Mouse (Mus musculus) intestine, embryonic 15.5 days (tissue): ENCODE measurements at regions not wholly inside any gene's neighbourhood (a gene's known extent, or its start where the extent isn't known, plus 50 kb on each side); places are given as distances from the start of the nearest gene placed in this dataset.

Source experiments
- ATAC-seq: fragments of 200-750 bp; cut with Nextera tagmentation; 2 replicates; pipeline ENCODE4 v1.8.0; 2017; ENCODE audit warnings: moderate TSS enrichment, moderate library complexity
- H3K27ac ChIP-seq: fragments of 300-500 bp; sonication (generic); 2 replicates; pipeline ENCODE4 v1.5.1; 2015; ENCODE audit warnings: mild to moderate bottlenecking, inconsistent platforms
- H3K27me3 ChIP-seq: fragments of 300-500 bp; sonication (generic); replicated peaks from 2 replicates; pipeline ENCODE4 v1.6.1; 2015; ENCODE audit warnings: inconsistent platforms
- H3K36me3 ChIP-seq: fragments of 300-500 bp; sonication (generic); 2 replicates; pipeline ENCODE4 v1.6.1; 2015; ENCODE audit warnings: inconsistent platforms
- H3K4me1 ChIP-seq: fragments of 300-500 bp; sonication (generic); replicated peaks from 2 replicates; pipeline ENCODE4 v1.6.1; 2015; ENCODE audit warnings: inconsistent platforms
- H3K4me2 ChIP-seq: fragments of 300-500 bp; sonication (generic); replicated peaks from 2 replicates; pipeline ENCODE4 v1.6.1; 2015; ENCODE audit warnings: mild to moderate bottlenecking, inconsistent platforms
- H3K4me3 ChIP-seq: fragments of 300-500 bp; sonication (generic); replicated peaks from 2 replicates; pipeline ENCODE4 v1.5.1; 2015; ENCODE audit warnings: inconsistent platforms
- H3K9ac ChIP-seq: fragments of 300-500 bp; sonication (generic); 2 replicates; pipeline ENCODE4 v1.6.1; 2015; ENCODE audit warnings: inconsistent platforms
- H3K9me3 ChIP-seq: fragments of 300-500 bp; sonication (generic); 2 replicates; pipeline ENCODE4 v1.6.1; 2016; ENCODE audit warnings: inconsistent platforms
- WGBS: fragments of 180-500 bp; shearing (Covaris S2); methylation state at CpG from one replicate; pipeline ENCODE4 v1.1.7; 2015; 5-methylcytosine and 5-hydroxymethylcytosine counted together

DNA sequence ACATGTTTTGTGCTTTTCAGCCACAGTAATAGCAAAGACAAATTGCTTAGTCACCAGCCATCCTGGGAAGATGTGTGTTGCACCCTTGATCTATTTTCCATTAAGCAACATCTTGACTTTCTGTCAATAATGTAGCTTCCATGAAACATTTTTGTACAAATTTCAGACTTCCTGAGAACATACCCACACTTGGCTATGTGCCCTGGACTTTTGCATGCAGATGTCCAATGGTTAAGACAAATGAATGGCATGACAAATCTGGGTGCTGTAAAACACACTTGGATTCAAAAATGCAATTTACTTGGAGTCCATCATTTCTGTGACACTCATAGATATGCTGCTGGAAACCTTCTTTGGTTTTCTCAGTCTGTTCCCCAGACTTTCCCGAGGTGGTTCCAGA, 549.9 kb downstream of the Tm4sf1 start:
- ATAC-seq: no peak
- no peaks in the 10 kb centered on the region for H3K36me3 ChIP-seq
- H3K27ac ChIP-seq: no peak overlapping the region
- no peak overlapping the region for H3K9ac ChIP-seq
- no peaks in the 10 kb centered on the region for H3K9me3 ChIP-seq
- WGBS: 62% methylated on average over 1 of the region's 1 CpGs
- no peaks in the 10 kb centered on the region for H3K27me3 ChIP-seq
- no peak overlapping the region for H3K4me3 ChIP-seq
- H3K4me2 ChIP-seq: no peak overlapping the region
- no peaks in the 10 kb centered on the region for H3K4me1 ChIP-seq

DNA sequence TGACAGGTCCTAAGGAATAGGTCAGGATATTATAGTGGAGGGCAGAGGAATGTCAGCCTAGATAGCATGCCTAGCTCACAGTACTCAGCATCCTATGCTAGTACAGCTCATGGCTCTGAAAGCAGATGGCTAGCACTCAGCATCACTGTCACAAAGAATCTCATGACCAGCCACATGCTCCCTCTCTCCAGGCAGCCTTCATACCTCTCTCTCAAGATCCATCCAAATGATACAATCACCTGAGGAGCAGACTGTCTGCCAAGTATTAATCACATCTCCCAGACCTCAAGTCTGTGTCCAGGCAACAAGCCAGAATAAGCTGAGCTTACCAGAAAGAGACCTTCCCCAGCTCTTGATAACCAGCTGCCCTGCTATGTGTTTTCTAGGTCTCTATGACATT, 557.4 kb upstream of the Nbea start:
- H3K36me3 ChIP-seq: no peaks in the 10 kb centered on the region
- no peaks in the 10 kb centered on the region for H3K4me1 ChIP-seq
- H3K27ac ChIP-seq: no peak overlapping the region
- no peak overlapping the region for H3K4me2 ChIP-seq
- H3K4me3 ChIP-seq: no peak overlapping the region
- no peaks in the 10 kb centered on the region for H3K9me3 ChIP-seq
- no peak overlapping the region for H3K9ac ChIP-seq
- no peaks in the 10 kb centered on the region for H3K27me3 ChIP-seq
- no peak for ATAC-seq

- WGBS: 85% methylated on average over 3 of the region's 3 CpGs
- no peak overlapping the region for H3K4me3 ChIP-seq
- H3K9ac ChIP-seq: no peak overlapping the region
- H3K4me1 ChIP-seq: no peaks in the 10 kb centered on the region
- H3K27ac ChIP-seq: no peak overlapping the region
- H3K4me2 ChIP-seq: no peak overlapping the region
- H3K9me3 ChIP-seq: no peaks in the 10 kb centered on the region
- no peak for ATAC-seq
- H3K36me3 ChIP-seq: no peaks in the 10 kb centered on the region
- H3K27me3 ChIP-seq: no peaks in the 10 kb centered on the region
Observed at GRCm38 (mm10) chr3:56739451-56739850, 556.0 kb upstream of the Nbea start.

GRCm38 (mm10) chr3:56730849-56731248, 547.3 kb upstream of the Nbea start:
- no peak overlapping the region for H3K9ac ChIP-seq
- H3K4me3 ChIP-seq: no peak overlapping the region
- 57% methylated on average over 3 of the region's 3 CpGs for WGBS
- no peaks in the 10 kb centered on the region for H3K36me3 ChIP-seq
- no peak overlapping the region for H3K4me2 ChIP-seq
- no peak for ATAC-seq
- no peak overlapping the region for H3K27ac ChIP-seq
- H3K27me3 ChIP-seq: no peaks in the 10 kb centered on the region
- H3K9me3 ChIP-seq: no peaks in the 10 kb centered on the region
- no peaks in the 10 kb centered on the region for H3K4me1 ChIP-seq

- Histone ChIP-seq H3K27me3 (no peaks in the 10 kb centered on the region), H3K9me3 (no peaks in the 10 kb centered on the region), H3K9ac (no peak overlapping the region), H3K4me2 (no peak overlapping the region), H3K27ac (no peak overlapping the region), H3K4me3 (no peak overlapping the region), H3K36me3 (no peaks in the 10 kb centered on the region), H3K4me1 (no peaks in the 10 kb centered on the region)
- ATAC-seq: no peak
Observed at GRCm38 (mm10) chr3:56724991-56725390, 541.5 kb upstream of the Nbea start.

DNA sequence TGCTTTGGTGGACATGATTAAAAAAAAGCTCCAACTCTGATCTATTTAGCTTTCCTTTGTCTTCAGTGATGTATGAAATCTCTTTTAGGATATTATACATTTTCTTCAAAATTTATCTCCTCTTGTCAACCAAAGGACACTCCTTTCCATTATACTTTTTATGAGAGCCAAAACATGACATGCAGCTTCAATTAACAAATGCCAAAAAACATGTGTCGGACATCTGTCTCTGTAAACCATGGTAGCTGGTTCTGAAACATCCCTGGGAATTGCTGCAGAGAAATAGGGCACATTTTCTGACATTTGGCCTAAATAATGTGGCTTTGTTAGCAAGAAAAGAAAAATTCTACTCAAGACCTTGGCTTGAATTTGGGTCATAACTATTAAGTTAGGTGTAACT, 524.8 kb upstream of the Nbea start:
- 69% methylated on average over 1 of the region's 1 CpGs for WGBS
- Histone ChIP-seq H3K4me3 (no peak overlapping the region), H3K4me1 (no peaks in the 10 kb centered on the region), H3K27ac (no peak overlapping the region), H3K4me2 (no peak overlapping the region), H3K9me3 (no peaks in the 10 kb centered on the region), H3K27me3 (no peaks in the 10 kb centered on the region), H3K9ac (no peak overlapping the region), H3K36me3 (no peaks in the 10 kb centered on the region)
- ATAC-seq: no peak

- Histone ChIP-seq H3K27ac (no peak overlapping the region), H3K4me2 (no peak overlapping the region), H3K4me3 (no peak overlapping the region), H3K27me3 (no peaks in the 10 kb centered on the region), H3K36me3 (no peaks in the 10 kb centered on the region), H3K4me1 (no peaks in the 10 kb centered on the region), H3K9me3 (no peaks in the 10 kb centered on the region), H3K9ac (no peak overlapping the region)
- WGBS: 77% methylated on average over 3 of the region's 3 CpGs
- ATAC-seq: no peak
Observed at GRCm38 (mm10) chr3:56707312-56707711, 523.8 kb upstream of the Nbea start.

DNA sequence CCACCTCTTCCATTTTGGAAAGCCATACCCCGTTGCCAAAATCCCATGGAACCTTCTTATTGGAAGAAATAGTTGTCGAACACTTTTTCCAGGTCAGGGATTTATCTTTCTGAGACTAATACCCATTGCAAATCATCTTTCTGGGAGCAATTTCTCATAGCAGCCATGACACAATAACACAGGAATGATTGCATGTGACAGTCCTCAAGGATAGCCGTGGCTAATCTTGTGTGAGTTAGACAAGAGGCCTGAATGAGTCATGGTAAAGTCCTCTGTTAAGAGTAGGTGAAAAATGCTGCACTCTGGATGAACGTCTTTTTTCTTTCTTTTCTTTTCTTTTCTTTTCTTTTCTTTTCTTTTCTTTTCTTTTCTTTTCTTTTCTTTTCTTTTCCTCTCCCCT, 522.5 kb upstream of the Nbea start:
- no peaks in the 10 kb centered on the region for H3K27me3 ChIP-seq
- WGBS: 80% methylated on average over 4 of the region's 4 CpGs
- no peaks in the 10 kb centered on the region for H3K9me3 ChIP-seq
- H3K4me1 ChIP-seq: no peaks in the 10 kb centered on the region
- H3K4me2 ChIP-seq: no peak overlapping the region
- H3K36me3 ChIP-seq: no peaks in the 10 kb centered on the region
- H3K27ac ChIP-seq: no peak overlapping the region
- no peak overlapping the region for H3K9ac ChIP-seq
- ATAC-seq: no peak
- H3K4me3 ChIP-seq: no peak overlapping the region

DNA sequence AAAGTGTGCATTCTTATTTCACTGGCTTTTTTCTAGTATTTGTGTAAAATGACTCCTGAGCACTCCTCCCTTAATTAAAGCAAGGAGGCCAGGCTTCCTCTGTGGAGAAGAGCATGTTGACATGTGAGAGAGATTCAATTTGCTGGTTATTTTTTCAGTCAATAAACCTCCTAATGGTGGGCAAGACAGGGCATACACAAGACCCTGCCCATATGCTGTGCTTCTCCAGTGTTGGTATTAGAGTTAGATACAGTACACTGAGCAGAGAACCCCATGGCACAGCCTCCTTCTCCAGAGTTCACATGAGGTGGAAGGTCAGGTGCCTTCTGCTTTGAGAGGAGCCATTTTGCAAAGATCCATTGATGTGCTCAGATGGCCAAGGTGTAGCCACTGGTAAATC, 515.4 kb upstream of the Nbea start:
- H3K27me3 ChIP-seq: no peaks in the 10 kb centered on the region
- no peak overlapping the region for H3K9ac ChIP-seq
- no peaks in the 10 kb centered on the region for H3K9me3 ChIP-seq
- no peak for ATAC-seq
- no peaks in the 10 kb centered on the region for H3K4me1 ChIP-seq
- no peak overlapping the region for H3K27ac ChIP-seq
- H3K4me3 ChIP-seq: no peak overlapping the region
- H3K36me3 ChIP-seq: no peaks in the 10 kb centered on the region
- H3K4me2 ChIP-seq: no peak overlapping the region

DNA sequence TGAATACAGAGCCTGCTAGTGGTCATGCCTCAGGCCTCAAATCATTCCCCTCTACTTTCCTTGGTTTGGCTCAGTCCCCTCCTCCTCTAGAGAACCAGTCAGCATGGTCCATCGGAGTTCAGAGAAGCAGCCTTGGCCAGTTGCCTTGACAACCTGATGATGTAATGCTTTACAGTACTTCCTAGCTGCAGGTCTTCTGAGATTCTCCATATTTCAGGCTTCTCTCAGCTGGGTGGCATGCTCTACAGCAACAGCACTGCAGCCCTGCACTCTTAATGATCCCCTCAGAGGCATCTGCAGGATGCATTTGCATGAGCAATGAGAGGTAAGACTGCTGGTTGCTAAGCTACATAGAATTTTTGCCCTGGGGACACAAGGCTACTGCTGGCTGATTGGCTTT, 514.7 kb upstream of the Nbea start:
- no peaks in the 10 kb centered on the region for H3K36me3 ChIP-seq
- H3K4me3 ChIP-seq: no peak overlapping the region
- H3K4me1 ChIP-seq: no peaks in the 10 kb centered on the region
- H3K9me3 ChIP-seq: no peaks in the 10 kb centered on the region
- no peak overlapping the region for H3K4me2 ChIP-seq
- 0 out of 2 replicates have a peak, but pooled peaks have one; percentile 12 for ATAC-seq
- no peaks in the 10 kb centered on the region for H3K27me3 ChIP-seq
- H3K27ac ChIP-seq: no peak overlapping the region
- 14% methylated on average over 1 of the region's 1 CpGs for WGBS
- H3K9ac ChIP-seq: no peak overlapping the region

DNA sequence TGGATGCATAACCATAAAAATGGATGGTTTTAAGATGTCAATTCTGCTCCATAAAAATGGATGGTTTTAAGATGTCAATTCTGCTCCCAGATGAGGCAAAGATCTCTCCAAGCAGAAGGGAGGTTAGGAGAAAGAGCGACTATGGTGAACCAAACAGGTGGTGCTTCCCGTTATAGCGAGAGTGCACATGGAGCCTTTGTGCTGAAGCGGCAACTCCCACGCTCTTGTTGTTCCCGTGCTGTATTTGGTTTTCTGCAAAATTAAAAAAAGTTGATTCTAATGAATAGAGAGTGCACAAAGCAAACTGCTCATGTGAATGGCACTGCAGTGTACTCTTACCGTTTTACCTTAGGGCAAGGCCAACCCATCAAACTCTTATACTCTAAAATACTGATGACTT, 497.5 kb upstream of the Nbea start:
- WGBS: 92% methylated on average over 7 of the region's 7 CpGs

DNA sequence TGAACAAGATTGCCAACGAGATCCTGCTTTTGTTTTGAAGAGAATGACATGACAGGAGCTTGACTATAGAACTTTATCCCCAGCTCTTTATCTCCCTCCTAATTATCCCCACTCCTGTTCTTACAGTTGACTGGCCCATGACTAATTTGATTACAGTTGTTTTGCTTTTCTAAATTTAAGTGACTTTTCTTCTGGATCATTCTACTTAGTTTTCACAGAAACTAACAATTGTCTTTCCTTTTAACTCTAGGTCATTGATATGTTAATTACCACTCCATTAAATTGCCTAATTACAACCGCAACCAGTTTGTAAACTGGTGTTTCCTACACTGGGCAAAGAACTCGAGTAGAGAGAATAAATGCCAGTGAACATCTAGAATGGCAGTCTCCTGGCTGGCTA, 485.3 kb upstream of the Nbea start:
- Histone ChIP-seq H3K27ac (no peak overlapping the region), H3K9me3 (no peaks in the 10 kb centered on the region), H3K27me3 (no peaks in the 10 kb centered on the region), H3K4me1 (no peaks in the 10 kb centered on the region), H3K36me3 (no peaks in the 10 kb centered on the region), H3K4me3 (no peak overlapping the region), H3K4me2 (no peak overlapping the region), H3K9ac (no peak overlapping the region)
- 59% methylated on average over 3 of the region's 3 CpGs for WGBS
- no peak for ATAC-seq

More for the DNA sequence above, 497.5 kb upstream of the Nbea start:
- H3K27ac ChIP-seq: no peak overlapping the region
- no peaks in the 10 kb centered on the region for H3K36me3 ChIP-seq
- no peak for ATAC-seq
- no peaks in the 10 kb centered on the region for H3K9me3 ChIP-seq
- no peak overlapping the region for H3K4me3 ChIP-seq
- no peaks in the 10 kb centered on the region for H3K27me3 ChIP-seq
- no peak overlapping the region for H3K4me2 ChIP-seq
- H3K9ac ChIP-seq: no peak overlapping the region
- no peaks in the 10 kb centered on the region for H3K4me1 ChIP-seq

GRCm38 (mm10) chr3:56660594-56660993, 477.1 kb upstream of the Nbea start:
- ATAC-seq: no peak
- Histone ChIP-seq H3K4me1 (no peaks in the 10 kb centered on the region), H3K9ac (no peak overlapping the region), H3K9me3 (no peaks in the 10 kb centered on the region), H3K36me3 (no peaks in the 10 kb centered on the region), H3K4me2 (no peak overlapping the region), H3K27me3 (no peaks in the 10 kb centered on the region), H3K27ac (no peak overlapping the region), H3K4me3 (no peak overlapping the region)
- WGBS: 90% methylated on average over 2 of the region's 2 CpGs

- Histone ChIP-seq H3K9ac (no peak overlapping the region), H3K9me3 (no peaks in the 10 kb centered on the region), H3K4me1 (no peaks in the 10 kb centered on the region), H3K27ac (no peak overlapping the region), H3K4me2 (no peak overlapping the region), H3K27me3 (no peaks in the 10 kb centered on the region), H3K36me3 (no peaks in the 10 kb centered on the region), H3K4me3 (no peak overlapping the region)
- ATAC-seq: no peak
- WGBS: 79% methylated on average over 3 of the region's 3 CpGs
Observed at GRCm38 (mm10) chr3:56647313-56647712, 463.8 kb upstream of the Nbea start.
